Mouse (Mus musculus) natural killer cell, adult 2 months (primary cell): ENCODE results near the gene Metap2.

ENCODE experiments used
- DNase-seq, 2 experiments: peaks; one replicate each; pipeline ENCODE4 v3.0.0; 2022; ENCODE audit warnings: low spot score in 2 of 2

Metap2 gene

GRCm38 (mm10) chr10:93897043-93897646 is at the start of gene Metap2:
Gene Metap2, minus strand, starts transcription at chr10:93897093.
- no peak for DNase-seq

- no peak for DNase-seq
These were observed 49.1 kb upstream of the Metap2 start for GRCm38 (mm10) chr10:93945843-93946499.

GRCm38 (mm10) chr10:93945364-93945763 is 48.5 kb upstream of the Metap2 start:
- DNase-seq: no peak

- DNase-seq: no peak
These were observed 47.3 kb upstream of the Metap2 start for GRCm38 (mm10) chr10:93944241-93944640.

GRCm38 (mm10) chr10:93940279-93940678 is 43.4 kb upstream of the Metap2 start:
- DNase-seq: no peak

- no peak for DNase-seq
These were observed 42.8 kb upstream of the Metap2 start for GRCm38 (mm10) chr10:93939676-93940075.

- no peak for DNase-seq
These were observed 42.0 kb upstream of the Metap2 start for GRCm38 (mm10) chr10:93938844-93939271.

GRCm38 (mm10) chr10:93933980-93934379 is 37.1 kb upstream of the Metap2 start:
- DNase-seq: no peak

- no peak for DNase-seq
These were observed 36.0 kb upstream of the Metap2 start for GRCm38 (mm10) chr10:93932861-93933260.

GRCm38 (mm10) chr10:93932020-93932419 is 35.1 kb upstream of the Metap2 start:
- DNase-seq: no peak

GRCm38 (mm10) chr10:93931431-93931830 is 34.5 kb upstream of the Metap2 start:
- no peak for DNase-seq

GRCm38 (mm10) chr10:93930236-93930824 is 33.4 kb upstream of the Metap2 start:
- DNase-seq: no peak

GRCm38 (mm10) chr10:93924666-93925065 is 27.8 kb upstream of the Metap2 start:
- DNase-seq: no peak

GRCm38 (mm10) chr10:93921160-93921559 is 24.3 kb upstream of the Metap2 start:
- DNase-seq: no peak

- no peak for DNase-seq
These were observed 22.3 kb upstream of the Metap2 start for GRCm38 (mm10) chr10:93919227-93919626.

GRCm38 (mm10) chr10:93918701-93919100 is 21.8 kb upstream of the Metap2 start:
- DNase-seq: no peak

- DNase-seq: no peak
These were observed 21.2 kb upstream of the Metap2 start for GRCm38 (mm10) chr10:93918087-93918486.

GRCm38 (mm10) chr10:93916778-93917177 is 19.9 kb upstream of the Metap2 start:
- DNase-seq: no peak

GRCm38 (mm10) chr10:93915531-93916275 is 18.8 kb upstream of the Metap2 start:
- no peak for DNase-seq

GRCm38 (mm10) chr10:93913525-93913924 is 16.6 kb upstream of the Metap2 start:
- DNase-seq: no peak

- no peak for DNase-seq
These were observed 16.0 kb upstream of the Metap2 start for GRCm38 (mm10) chr10:93912917-93913316.

- DNase-seq: no peak
These were observed 15.4 kb upstream of the Metap2 start for GRCm38 (mm10) chr10:93912136-93912855.
